In the genomic region with DNA sequence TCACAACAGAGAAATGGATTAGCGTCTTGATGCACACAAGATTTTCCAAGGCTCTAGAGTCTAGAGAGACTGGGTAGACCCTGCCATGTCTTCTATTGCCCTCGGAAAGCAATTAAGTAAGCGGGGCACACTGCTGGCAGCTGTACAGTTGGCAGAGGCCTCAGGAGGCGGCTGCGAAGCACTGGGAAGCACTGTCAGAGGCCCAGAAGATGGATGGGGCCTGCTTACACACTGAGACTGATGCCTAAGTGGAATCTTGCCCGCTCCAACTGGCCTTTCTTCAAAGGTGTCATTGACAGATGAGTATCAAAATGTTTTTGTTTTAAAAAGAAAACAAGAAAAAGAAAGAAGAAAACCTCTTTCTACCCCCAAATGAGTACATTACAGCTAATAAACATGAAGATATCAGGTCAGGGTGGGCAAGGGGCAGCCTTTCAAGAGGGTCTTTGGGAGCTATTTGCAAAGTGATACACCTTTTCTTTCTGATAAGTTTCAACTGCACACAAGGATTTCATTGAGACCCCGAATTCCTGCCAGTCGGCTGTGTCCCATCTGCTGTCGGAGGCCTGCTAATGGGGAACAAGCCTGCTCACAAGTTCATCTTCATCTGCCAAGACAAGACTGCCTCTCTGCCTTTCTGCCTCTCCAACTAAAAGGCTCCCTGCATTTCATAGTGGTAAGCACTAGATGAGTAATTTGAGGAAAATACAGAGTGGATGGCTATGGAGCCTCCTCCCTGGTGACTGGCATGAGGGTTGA, we compare ENCODE assay signal across 10 mouse cellular contexts. TPM values are rescaled to one million over a fixed set of nuclear protein-coding genes. Genes with fewer than 3 reads are reported as not detected.
DNase-seq lines count a peak whose midpoint lies in the region; ATAC-seq and TF ChIP-seq lines count a peak whose summit lies in the region.
"Had no signal": no experiment of that assay in that cellular context is flagged by ENCODE, and none has a peak within 500 bp of the region (broad histone marks: within the 10 kb centered on the region; RNA-seq: fewer than 3 reads in every experiment).

No protein-coding gene starts in this region.

- H3K36me3 ChIP-seq in kidney, adult 2 months (ENCODE audit: control insufficient read depth, insufficient read depth, low read length) = no peaks in the 10 kb centered on the region
- H3K36me3 ChIP-seq in liver, embryonic 12.5 days = no peaks in the 10 kb centered on the region
- H3K36me3 ChIP-seq: limb, embryonic 13.5 days had no signal

- DNase-seq in cerebellum, postnatal 14 days = peak; percentile 55 to 66
- DNase-seq in cerebellum, adult 8-10 months = no peak
- peak; percentile 15 for DNase-seq in kidney, adult 2 months
- DNase-seq in kidney, postnatal 4 days = no peak
- DNase-seq in right cerebral cortex, postnatal 4 days = peak; percentile 56
- no peak for DNase-seq in right cerebral cortex, adult 2 months (ENCODE audit: low spot score in 2 of 2)
- DNase-seq in urinary bladder, postnatal 25 days (ENCODE audit: low spot score) = no peak

- H3K27ac ChIP-seq in kidney, adult 2 months (ENCODE audit: insufficient read depth, low read depth, low read length) = no peak overlapping the region
- H3K27ac ChIP-seq in liver, embryonic 12.5 days = no peak overlapping the region
- H3K27ac ChIP-seq: limb, embryonic 13.5 days had no signal

- H3K4me2 ChIP-seq in liver, embryonic 12.5 days = no peak overlapping the region
- H3K4me2 ChIP-seq: limb, embryonic 13.5 days had no signal

- 64% methylated on average over 9 of the region's 9 CpGs for WGBS in kidney, adult 2 months
- WGBS in liver, embryonic 12.5 days (ENCODE audit: insufficient replicate concordance) = 63% methylated on average over 9 of the region's 9 CpGs

- H3K27me3 ChIP-seq in kidney, adult 2 months (replicated peaks; ENCODE audit: control insufficient read depth, insufficient read depth, low read length) = no peaks in the 10 kb centered on the region
- H3K27me3 ChIP-seq in liver, embryonic 12.5 days (replicated peaks) = no peaks in the 10 kb centered on the region
- H3K27me3 ChIP-seq: limb, embryonic 13.5 days; megakaryocyte, embryonic 14.5 days had no signal

- no peak overlapping the region for H3K9ac ChIP-seq in liver, embryonic 12.5 days
- H3K9ac ChIP-seq: limb, embryonic 13.5 days had no signal

- ATAC-seq in liver, embryonic 12.5 days = no peak

- no peak for TF ChIP-seq POLR2A in kidney, adult 2 months (IDR thresholded peaks at IDR 0.05; ENCODE audit: low read depth, low read length)

- no peaks in the 10 kb centered on the region for H3K9me3 ChIP-seq in liver, embryonic 12.5 days (replicated peaks)
- H3K9me3 ChIP-seq: limb, embryonic 13.5 days had no signal

- no peaks in the 10 kb centered on the region for H3K4me1 ChIP-seq in kidney, adult 2 months (ENCODE audit: control insufficient read depth, insufficient read depth, low read length)
- H3K4me1 ChIP-seq in liver, embryonic 12.5 days = no peaks in the 10 kb centered on the region
- H3K4me1 ChIP-seq: limb, embryonic 13.5 days; megakaryocyte, embryonic 14.5 days had no signal

- no peak overlapping the region for H3K4me3 ChIP-seq in kidney, adult 2 months (ENCODE audit: insufficient read depth, low read depth, low read length)
- no peak overlapping the region for H3K4me3 ChIP-seq in liver, embryonic 12.5 days
- H3K4me3 ChIP-seq: limb, embryonic 13.5 days; megakaryocyte, embryonic 14.5 days had no signal

- no peak for TF ChIP-seq CTCF in kidney, adult 2 months (conservative IDR thresholded peaks at IDR 0.05; ENCODE audit: insufficient read depth, insufficient read length, low read depth, low read length)

RNA-seq across cellular contexts. Expression of gene Lrtm1, which starts 22.8 kb away (rescaled TPM):
- polyA plus RNA-seq in kidney, adult 2 months (2012; rRNA removed) = 0.05 and 0.55 TPM in 2 replicates
- not detected in 2 replicates for polyA plus RNA-seq in liver, embryonic 12.5 days (2016; fragmentation: Nextera tagmentation; extraction: Ambion mirVana)

Comparison
In these comparisons a context has a peak if more than half of its experiments do, and no peak if none do; other contexts are left out.
1. DNase-seq: peak in cerebellum, postnatal 14 days (2 of 2), kidney, adult 2 months (single experiment) and right cerebral cortex, postnatal 4 days (single experiment); none in cerebellum, adult 8-10 months (single experiment), kidney, postnatal 4 days (0 of 2), right cerebral cortex, adult 2 months (0 of 2) and urinary bladder, postnatal 25 days (single experiment).